Comparison of ENCODE assay signal across 8 mouse cellular contexts in the genomic region with DNA sequence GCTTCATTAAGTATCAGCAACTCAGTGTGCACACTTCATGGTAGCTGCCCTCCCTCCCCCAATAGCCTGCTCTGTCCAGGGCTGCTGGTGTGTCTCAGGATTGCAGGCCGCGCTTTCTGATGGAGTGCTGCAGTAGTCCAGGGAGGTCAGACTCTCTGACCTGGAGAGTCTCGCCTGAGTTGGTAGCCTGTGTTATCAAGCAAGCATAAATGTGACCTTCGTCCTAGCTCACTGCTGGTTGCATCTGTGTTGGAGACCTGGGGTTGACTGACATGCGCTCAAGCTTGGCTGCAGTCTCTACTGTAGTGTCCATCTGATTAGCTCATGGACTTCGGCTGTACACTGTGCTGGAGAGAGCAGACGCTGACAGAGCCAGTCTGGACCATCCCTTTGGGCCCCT. TPM values are rescaled to one million over a fixed set of nuclear protein-coding genes. Genes with fewer than 3 reads are reported as not detected.
A peak's percentile ranks its signal among the peaks of the same experiment; 100 is the strongest.
DNase-seq lines count a peak whose midpoint lies in the region; ATAC-seq lines count a peak whose summit lies in the region.
"Had no signal": no experiment of that assay in that cellular context is flagged by ENCODE, and none has a peak within 500 bp of the region (broad histone marks: within the 10 kb centered on the region; RNA-seq: fewer than 3 reads in every experiment).

No protein-coding gene starts in this region.

- no peaks in the 10 kb centered on the region for H3K27me3 ChIP-seq in hindbrain, embryonic 16.5 days (replicated peaks; ENCODE audit: control insufficient read depth, insufficient read depth, low read length)
- no peaks in the 10 kb centered on the region for H3K27me3 ChIP-seq in hindbrain, embryonic 10.5 days (ENCODE audit: insufficient read depth, poor library complexity, severe bottlenecking)
- no peaks in the 10 kb centered on the region for H3K27me3 ChIP-seq in embryonic facial prominence, embryonic 10.5 days (replicated peaks; ENCODE audit: low read depth, poor library complexity, severe bottlenecking)
- H3K27me3 ChIP-seq in kidney, embryonic 14.5 days (ENCODE audit: control insufficient read depth, insufficient read depth, low read length): no peaks in the 10 kb centered on the region
- no peaks in the 10 kb centered on the region for H3K27me3 ChIP-seq in liver, embryonic 16.5 days (ENCODE audit: control insufficient read depth, insufficient read depth, low read depth, low read length)

- H3K4me3 ChIP-seq in hindbrain, embryonic 16.5 days (ENCODE audit: low read length): no peak overlapping the region
- no peak overlapping the region for H3K4me3 ChIP-seq in hindbrain, embryonic 10.5 days
- H3K4me3 ChIP-seq in embryonic facial prominence, embryonic 10.5 days: no peak overlapping the region
- H3K4me3 ChIP-seq in kidney, embryonic 14.5 days (ENCODE audit: low read length): no peak overlapping the region
- no peak overlapping the region for H3K4me3 ChIP-seq in liver, embryonic 16.5 days (ENCODE audit: low read depth, low read length)

- no peak for DNase-seq in hindbrain, embryonic 10.5 days (ENCODE audit: low spot score)
- peak; percentile 29 for DNase-seq in embryonic facial prominence, embryonic 10.5 days (ENCODE audit: low spot score)
- no peak for DNase-seq in right cerebral cortex, postnatal 25 days
- DNase-seq in layer of hippocampus, adult 11-12 months (ENCODE audit: low spot score): no peak
- DNase-seq: cerebellum, postnatal 10 days had no signal

- peaks cover 10% of the 10 kb centered on the region for H3K4me1 ChIP-seq in hindbrain, embryonic 16.5 days (ENCODE audit: control insufficient read depth, insufficient read depth, low read depth, low read length)
- H3K4me1 ChIP-seq in hindbrain, embryonic 10.5 days (replicated peaks): peaks cover 35% of the 10 kb centered on the region
- peaks cover 39% of the 10 kb centered on the region for H3K4me1 ChIP-seq in embryonic facial prominence, embryonic 10.5 days
- peaks cover 23% of the 10 kb centered on the region for H3K4me1 ChIP-seq in kidney, embryonic 14.5 days (ENCODE audit: control insufficient read depth, insufficient read depth, low read length)
- peaks cover 14% of the 10 kb centered on the region for H3K4me1 ChIP-seq in liver, embryonic 16.5 days (ENCODE audit: control insufficient read depth, low read depth, low read length)

- peaks cover under 1% of the 10 kb centered on the region for H3K36me3 ChIP-seq in hindbrain, embryonic 16.5 days (ENCODE audit: control insufficient read depth, insufficient read depth, low read length)
- peaks cover 52% of the 10 kb centered on the region for H3K36me3 ChIP-seq in hindbrain, embryonic 10.5 days
- peaks cover 56% of the 10 kb centered on the region for H3K36me3 ChIP-seq in embryonic facial prominence, embryonic 10.5 days (replicated peaks)
- peaks cover 25% of the 10 kb centered on the region for H3K36me3 ChIP-seq in kidney, embryonic 14.5 days (ENCODE audit: control insufficient read depth, insufficient read depth, low read length)
- no peaks in the 10 kb centered on the region; the same call in 1 of the 2 replicates for H3K36me3 ChIP-seq in liver, embryonic 16.5 days (ENCODE audit: control insufficient read depth, insufficient read depth)

- no peaks in the 10 kb centered on the region for H3K9me3 ChIP-seq in hindbrain, embryonic 16.5 days (ENCODE audit: control insufficient read depth, low read length)
- H3K9me3 ChIP-seq in hindbrain, embryonic 10.5 days: no peaks in the 10 kb centered on the region
- no peaks in the 10 kb centered on the region for H3K9me3 ChIP-seq in embryonic facial prominence, embryonic 10.5 days
- no peaks in the 10 kb centered on the region for H3K9me3 ChIP-seq in kidney, embryonic 14.5 days (ENCODE audit: control insufficient read depth, low read length)
- no peaks in the 10 kb centered on the region for H3K9me3 ChIP-seq in liver, embryonic 16.5 days (replicated peaks; ENCODE audit: control insufficient read depth, low read length)

- H3K9ac ChIP-seq in hindbrain, embryonic 16.5 days (ENCODE audit: low read depth, low read length): no peak overlapping the region
- no peak overlapping the region for H3K9ac ChIP-seq in kidney, embryonic 14.5 days (ENCODE audit: low read depth, low read length)
- no peak overlapping the region for H3K9ac ChIP-seq in liver, embryonic 16.5 days (ENCODE audit: low read depth, low read length)

- ATAC-seq in hindbrain, embryonic 16.5 days: 0 out of 2 replicates have a peak, but pooled peaks have one; percentile 43
- ATAC-seq in kidney, embryonic 14.5 days (ENCODE audit: low FRiP score, low TSS enrichment): peak; percentile 87
- peak; percentile 92 for ATAC-seq in liver, embryonic 16.5 days (ENCODE audit: low read depth)

- H3K4me2 ChIP-seq in hindbrain, embryonic 16.5 days (ENCODE audit: low read length): no peak overlapping the region
- H3K4me2 ChIP-seq in kidney, embryonic 14.5 days (replicated peaks; ENCODE audit: low read depth, low read length): no peak overlapping the region
- no peak overlapping the region for H3K4me2 ChIP-seq in liver, embryonic 16.5 days (ENCODE audit: low read depth, low read length)

- no peak overlapping the region for H3K27ac ChIP-seq in hindbrain, embryonic 16.5 days (ENCODE audit: low read depth, low read length)
- H3K27ac ChIP-seq in hindbrain, embryonic 10.5 days: no peak overlapping the region
- no peak overlapping the region for H3K27ac ChIP-seq in embryonic facial prominence, embryonic 10.5 days (replicated peaks)
- peak overlapping the region; percentile 31; the same call in 1 of the 2 replicates for H3K27ac ChIP-seq in kidney, embryonic 14.5 days (ENCODE audit: low read depth, low read length)
- H3K27ac ChIP-seq in liver, embryonic 16.5 days (ENCODE audit: low read length): peak overlapping the region; percentile 69

- 74% methylated on average over 7 of the region's 7 CpGs for WGBS in hindbrain, embryonic 16.5 days
- 64% methylated on average over 7 of the region's 7 CpGs for WGBS in hindbrain, embryonic 10.5 days
- WGBS in embryonic facial prominence, embryonic 10.5 days: 73% methylated on average over 7 of the region's 7 CpGs
- WGBS in kidney, embryonic 14.5 days: 24% methylated on average over 7 of the region's 7 CpGs
- 72% methylated on average over 7 of the region's 7 CpGs for WGBS in liver, embryonic 16.5 days (ENCODE audit: insufficient replicate concordance)

RNA-seq across cellular contexts. Expression of a gene that starts 43.8 kb away (rescaled TPM):
- polyA plus RNA-seq in hindbrain, embryonic 16.5 days (2015; fragmentation: Nextera tagmentation; extraction: Ambion mirVana): 151 and 174 TPM in 2 replicates
- 49.7 and 65.9 TPM in 2 replicates for polyA plus RNA-seq in hindbrain, embryonic 10.5 days (2016; fragmentation: Nextera tagmentation; extraction: Ambion mirVana)
- 66.0 and 66.5 TPM in 2 replicates for polyA plus RNA-seq in embryonic facial prominence, embryonic 10.5 days (2016; fragmentation: Nextera tagmentation; extraction: Ambion mirVana)
- 34.5 and 57.0 TPM in 2 replicates for polyA plus RNA-seq in kidney, embryonic 14.5 days (2014; fragmentation: Nextera tagmentation; extraction: Ambion mirVana)
- 0.78 and 1.1 TPM in 2 replicates for polyA plus RNA-seq in liver, embryonic 16.5 days (2015; fragmentation: Nextera tagmentation; extraction: Ambion mirVana)

RNA-seq across cellular contexts. Expression of a gene that starts 49.7 kb away (rescaled TPM):
- 34.4 and 37.3 TPM in 2 replicates for polyA plus RNA-seq in hindbrain, embryonic 16.5 days (2015; fragmentation: Nextera tagmentation; extraction: Ambion mirVana)
- polyA plus RNA-seq in hindbrain, embryonic 10.5 days (2016; fragmentation: Nextera tagmentation; extraction: Ambion mirVana): 35.1 and 35.5 TPM in 2 replicates
- polyA plus RNA-seq in embryonic facial prominence, embryonic 10.5 days (2016; fragmentation: Nextera tagmentation; extraction: Ambion mirVana): 28.7 and 32.4 TPM in 2 replicates
- 26.6 and 27.5 TPM in 2 replicates for polyA plus RNA-seq in kidney, embryonic 14.5 days (2014; fragmentation: Nextera tagmentation; extraction: Ambion mirVana)
- 11.5 and 11.9 TPM in 2 replicates for polyA plus RNA-seq in liver, embryonic 16.5 days (2015; fragmentation: Nextera tagmentation; extraction: Ambion mirVana)

Comparison
In these comparisons a context has a peak if more than half of its experiments do, and no peak if none do; other contexts are left out.
1. H3K27ac ChIP-seq: peak in kidney, embryonic 14.5 days (single experiment) and liver, embryonic 16.5 days (single experiment); none in hindbrain, embryonic 16.5 days (single experiment), hindbrain, embryonic 10.5 days (single experiment) and embryonic facial prominence, embryonic 10.5 days (single experiment).
2. RNA of a gene that starts 43.8 kb away (polyA plus RNA-seq): 151 to 174 TPM in hindbrain, embryonic 16.5 days, 66.0 to 66.5 TPM in embryonic facial prominence, embryonic 10.5 days, 49.7 to 65.9 TPM in hindbrain, embryonic 10.5 days and 34.5 to 57.0 TPM in kidney, embryonic 14.5 days; 0.78 to 1.1 TPM in liver, embryonic 16.5 days; every median in the first group is over 10 times any median in the second.
3. Peak in every context shown above with its lines, with median percentiles within 50 percentile points of each other: ATAC-seq.